Mouse (Mus musculus) mature B cell (primary cell): Measurements from ENCODE around the gene Tspan1.

Source experiments
- in situ Hi-C: fragments of 300-500 bp; cut with MboI; formaldehyde crosslinking; loops from 2 replicates; pipeline ENCODE4 v1.14.3; 2019

Tspan1 gene

DNA sequence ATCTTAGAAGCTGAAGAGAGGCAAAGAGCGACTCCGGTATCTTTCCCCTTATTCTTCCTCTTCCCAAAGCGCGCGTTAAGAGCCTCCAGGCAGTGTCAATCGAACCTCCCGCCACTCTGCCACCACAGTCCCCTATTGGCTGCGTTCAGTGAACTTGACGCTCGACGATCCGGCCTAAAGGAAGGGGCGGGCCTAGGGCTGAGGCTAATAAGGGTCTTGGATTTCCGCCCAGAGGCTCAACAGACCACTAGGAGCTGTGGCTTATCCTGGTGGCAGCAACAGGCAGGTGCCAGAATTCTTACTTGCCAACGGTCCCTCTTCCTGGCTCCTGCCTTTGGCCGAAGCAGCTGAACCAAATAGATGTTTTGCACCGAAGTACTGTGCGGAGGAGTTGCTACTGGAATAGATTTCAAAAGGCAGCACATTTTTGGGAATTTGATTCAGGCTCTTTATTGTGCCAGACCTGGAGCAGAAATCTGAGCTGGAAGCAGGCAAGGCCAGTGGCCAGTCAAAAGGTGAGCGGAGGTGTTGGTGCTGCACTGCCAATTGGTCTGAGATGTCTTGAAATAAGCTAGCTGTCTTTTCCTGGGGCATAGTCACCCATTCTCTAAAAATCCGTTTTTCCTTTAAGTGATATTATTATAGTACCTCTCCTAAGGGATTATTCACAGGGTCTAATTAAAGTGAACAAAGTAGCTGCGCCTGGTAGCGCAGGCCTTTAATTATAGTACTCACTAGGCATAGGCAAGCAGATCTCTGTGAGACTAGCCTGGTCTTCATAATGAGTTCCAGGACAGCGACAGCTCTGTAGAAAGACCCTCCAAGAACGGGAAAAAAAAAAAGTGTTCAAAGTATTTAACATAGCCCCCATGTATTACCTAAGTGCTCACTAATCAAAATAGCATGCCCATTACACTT is 43.5 kb downstream of the Tspan1 start, which contains the start of the genes Rad54l and Pomgnt1:
TSS of gene Rad54l (minus strand) at position 89 of the 918 bp plus-strand sequence.
TSS of gene Pomgnt1 (plus strand) at position 239 of the 918 bp plus-strand sequence.
- in situ Hi-C loops = no loop called here

DNA sequence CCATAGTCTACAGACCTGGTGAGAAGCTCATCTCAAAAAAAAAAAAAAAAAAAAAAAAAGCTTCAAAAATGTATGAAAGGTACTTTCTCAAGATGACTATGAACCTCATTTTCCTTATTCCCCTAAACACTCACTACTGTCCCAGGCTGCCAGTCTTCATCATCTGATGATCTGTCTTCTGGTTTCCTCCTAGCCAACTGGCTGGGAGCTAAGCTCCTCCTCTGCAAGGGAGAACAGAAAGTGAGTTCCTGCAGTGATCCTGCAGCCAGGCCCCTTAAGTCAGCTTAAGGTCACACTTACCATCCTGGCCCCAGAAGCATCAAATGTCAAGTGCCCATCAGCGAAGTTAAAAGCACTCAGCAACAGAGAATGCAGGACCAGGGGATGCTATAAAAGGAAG is 44.6 kb downstream of the Tspan1 start:
- in situ Hi-C loops = no loop called here
